Mouse (Mus musculus): ENCODE data around the gene Ccdc50. TPM values are rescaled to one million over a fixed set of nuclear protein-coding genes. Genes with fewer than 3 reads are reported as not detected.

Ccdc50 gene
- total RNA-seq, 1 experiment from 2014 or later: 96.1 TPM

DNA sequence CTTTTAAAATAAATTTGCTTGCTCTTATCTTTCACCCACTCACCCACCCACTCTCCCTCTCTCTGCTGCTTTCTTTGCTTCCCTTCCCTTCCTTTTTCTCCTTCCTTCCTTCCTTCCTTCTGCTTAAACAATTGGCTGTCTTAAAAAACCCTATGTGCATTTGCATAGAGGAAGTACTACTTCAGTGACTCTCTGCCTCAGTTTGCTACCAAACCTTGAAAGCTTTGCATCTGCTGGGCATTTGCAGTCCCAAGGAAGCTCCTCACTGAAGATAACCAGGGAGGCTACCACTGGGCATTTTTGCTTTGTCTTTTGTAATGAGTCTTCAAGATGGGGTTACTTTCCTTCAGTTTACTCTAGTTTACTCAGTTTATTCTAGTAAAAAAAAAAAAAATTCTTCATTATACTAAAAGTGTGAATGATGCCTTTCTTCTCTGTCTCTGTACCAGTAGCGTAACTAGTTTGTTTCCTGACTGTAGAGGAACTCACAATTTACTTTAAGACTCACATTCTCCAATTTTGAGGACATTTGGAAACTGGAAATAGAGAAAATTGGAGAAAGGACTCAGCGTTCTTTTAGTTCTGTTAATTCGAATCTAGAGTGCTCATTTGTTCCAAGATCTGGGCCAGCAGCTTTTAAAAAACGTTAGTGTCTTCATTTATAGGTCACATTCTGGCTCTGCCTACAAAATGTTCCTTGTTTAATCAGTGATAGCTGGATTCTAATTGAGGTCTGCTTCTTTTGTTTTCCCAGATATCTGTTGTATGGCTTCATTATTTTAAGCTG lies 6.8 kb downstream of the Ccdc50 start:
- no peak for DNase-seq

DNA sequence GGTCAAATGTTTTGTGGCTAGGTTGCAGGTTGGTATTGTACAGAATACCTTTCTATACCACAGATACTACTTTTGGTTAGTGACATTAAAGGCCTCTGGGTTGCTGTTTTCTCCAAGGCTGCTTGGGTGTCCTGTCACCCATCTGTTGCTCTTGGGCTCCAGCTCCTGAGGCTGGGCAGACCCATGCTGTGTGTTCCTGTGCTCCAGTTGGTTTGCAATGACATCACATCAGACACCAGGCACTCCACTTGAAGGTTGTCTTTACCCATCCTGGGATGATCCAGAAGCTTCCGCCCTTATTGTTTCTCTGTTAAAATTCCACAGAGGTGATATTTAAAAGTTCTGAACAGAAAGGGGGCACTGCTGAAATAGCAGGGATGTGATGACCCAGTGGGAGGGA lies 8.3 kb downstream of the Ccdc50 start:
- DNase-seq: no peak

DNA sequence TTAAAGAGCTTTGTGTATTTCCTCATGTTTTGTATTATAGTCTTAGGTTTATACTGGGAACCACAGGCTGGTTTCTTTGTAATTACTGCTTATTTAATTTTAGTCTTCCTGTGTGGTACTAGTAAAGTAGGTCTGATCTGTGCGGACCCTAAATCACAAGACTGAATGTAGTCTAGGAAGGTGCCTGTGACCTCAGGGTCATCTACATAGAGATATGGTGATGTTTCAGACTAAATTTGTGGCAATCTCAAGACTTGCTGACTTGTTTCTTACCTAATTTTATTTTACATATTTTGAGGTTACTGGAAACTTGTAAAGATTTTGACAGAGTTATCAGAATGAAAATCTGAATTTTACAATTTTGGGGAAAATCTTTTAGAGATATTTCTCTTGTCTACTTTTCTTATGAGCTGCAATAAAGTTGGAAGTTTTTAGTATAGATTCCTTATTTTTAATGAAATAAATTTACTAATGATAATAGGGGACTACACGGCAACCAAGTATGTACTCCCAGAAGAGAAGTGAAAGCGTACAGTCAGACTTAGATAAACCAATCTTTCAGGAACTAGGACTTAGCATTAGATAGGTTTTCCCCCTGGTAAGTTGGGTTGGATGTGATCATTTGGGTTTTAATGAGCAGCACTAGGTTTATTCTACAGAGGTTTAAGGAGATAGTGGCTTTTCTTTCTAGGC lies 10.5 kb downstream of the Ccdc50 start:
- DNase-seq: no peak

GRCm38 (mm10) chr16:27399719-27400253 lies 11.1 kb downstream of the Ccdc50 start:
- DNase-seq: no peak

GRCm38 (mm10) chr16:27401579-27401978 lies 12.9 kb downstream of the Ccdc50 start:
- DNase-seq: no peak

GRCm38 (mm10) chr16:27404107-27404506 lies 15.4 kb downstream of the Ccdc50 start:
- no peak for DNase-seq

GRCm38 (mm10) chr16:27416937-27417584 lies 28.4 kb downstream of the Ccdc50 start:
- DNase-seq: no peak

DNA sequence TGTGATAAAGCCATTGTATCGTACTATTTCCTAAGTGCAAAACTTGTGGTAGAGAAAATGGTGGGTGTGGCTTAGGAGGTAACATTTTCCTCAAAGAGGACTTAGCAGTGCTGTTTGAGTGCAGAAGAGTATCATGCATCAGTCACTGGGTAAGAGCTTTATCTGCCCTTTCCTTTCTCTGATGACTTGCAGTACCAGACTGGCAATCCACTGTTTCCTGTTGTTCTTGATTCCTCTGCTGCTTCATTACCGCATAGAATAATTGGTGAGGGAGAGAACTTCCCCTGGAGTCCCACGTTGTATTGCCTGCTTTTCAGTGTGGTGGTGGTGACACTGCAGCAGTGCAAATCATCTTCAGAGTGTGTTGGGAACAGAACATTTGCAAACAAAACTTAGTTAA lies 29.0 kb downstream of the Ccdc50 start:
- no peak for DNase-seq

- no peak for DNase-seq
Measured at GRCm38 (mm10) chr16:27420982-27421381, 32.3 kb downstream of the Ccdc50 start.

DNA sequence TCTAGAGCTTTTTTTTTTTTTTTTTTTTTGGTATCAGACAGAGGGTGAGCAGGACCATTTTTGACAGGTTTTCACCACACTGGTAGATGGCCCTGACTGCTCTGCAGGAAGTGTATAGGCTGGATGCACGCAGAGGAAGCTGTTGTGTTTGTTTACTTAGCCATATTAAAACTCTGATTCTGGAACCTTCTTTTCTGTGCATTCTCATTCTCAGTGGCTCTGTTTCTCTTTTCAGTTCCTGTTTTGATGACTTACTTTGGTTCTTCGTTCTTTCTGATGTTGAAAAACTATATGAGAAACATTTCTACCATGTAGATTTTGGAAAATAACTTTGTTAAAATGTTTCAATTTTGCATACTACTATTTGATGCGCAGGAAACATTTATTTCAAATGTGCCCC lies 46.4 kb downstream of the Ccdc50 start:
- DNase-seq: no peak

DNA sequence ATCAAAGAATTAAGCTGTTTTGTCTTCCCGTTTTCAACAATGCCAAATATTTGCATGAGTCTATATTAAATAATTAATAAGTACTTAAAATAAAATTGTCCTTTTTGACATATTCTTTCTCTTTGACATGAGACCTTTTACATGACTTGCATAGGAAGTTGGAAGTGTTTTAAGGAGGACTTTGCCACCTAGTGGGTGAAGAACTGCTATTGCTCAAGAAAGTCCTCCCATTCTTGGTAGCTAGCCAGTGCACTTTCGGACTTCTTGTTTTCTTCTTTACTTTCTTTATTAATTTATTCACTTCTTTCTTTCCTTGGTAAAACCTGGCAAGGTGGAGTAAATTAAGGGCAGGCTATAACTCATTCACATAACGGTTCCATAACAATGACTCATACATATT lies 55.3 kb downstream of the Ccdc50 start:
- no peak for DNase-seq

GRCm38 (mm10) chr16:27449360-27449759 lies 60.7 kb downstream of the Ccdc50 start:
- no peak for DNase-seq

DNA sequence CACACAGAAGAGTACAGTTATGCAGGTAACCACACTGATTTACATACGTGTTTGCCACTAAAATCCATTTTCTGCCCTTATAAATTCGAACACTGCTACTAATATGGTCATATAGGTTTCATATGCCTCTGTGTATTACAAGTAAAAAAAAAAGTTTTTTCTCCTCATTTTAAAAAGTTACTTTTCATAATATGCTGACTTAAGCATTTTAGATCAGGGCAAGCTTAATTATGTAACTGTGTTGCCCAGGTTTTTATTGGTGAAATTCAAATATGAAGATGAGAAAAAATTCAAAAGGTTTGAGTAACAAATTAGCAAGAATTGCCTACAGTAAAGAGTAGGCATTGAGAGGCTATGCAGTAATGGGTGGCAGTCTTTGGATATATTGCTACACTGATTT lies 62.0 kb downstream of the Ccdc50 start:
- DNase-seq: no peak

DNA sequence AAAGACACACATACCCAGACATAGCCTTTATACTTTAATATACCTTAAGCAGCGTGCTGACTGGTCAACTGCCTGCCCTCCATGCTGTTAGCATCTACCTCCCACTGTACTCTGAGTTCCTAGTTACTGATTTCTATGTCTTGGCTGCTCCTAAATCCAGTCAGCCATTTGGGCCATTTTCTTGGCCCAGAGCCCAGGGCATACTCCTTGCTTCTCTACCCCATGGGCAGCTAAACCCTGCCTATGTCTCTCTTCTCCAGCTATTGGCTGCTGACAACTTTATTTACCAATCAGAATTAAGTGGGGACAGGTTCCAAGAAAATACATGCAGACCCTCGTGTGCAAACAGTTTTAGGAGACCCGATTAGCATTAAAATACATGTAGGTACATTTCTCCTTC lies 64.7 kb downstream of the Ccdc50 start:
- peak; percentile 24 for DNase-seq

DNA sequence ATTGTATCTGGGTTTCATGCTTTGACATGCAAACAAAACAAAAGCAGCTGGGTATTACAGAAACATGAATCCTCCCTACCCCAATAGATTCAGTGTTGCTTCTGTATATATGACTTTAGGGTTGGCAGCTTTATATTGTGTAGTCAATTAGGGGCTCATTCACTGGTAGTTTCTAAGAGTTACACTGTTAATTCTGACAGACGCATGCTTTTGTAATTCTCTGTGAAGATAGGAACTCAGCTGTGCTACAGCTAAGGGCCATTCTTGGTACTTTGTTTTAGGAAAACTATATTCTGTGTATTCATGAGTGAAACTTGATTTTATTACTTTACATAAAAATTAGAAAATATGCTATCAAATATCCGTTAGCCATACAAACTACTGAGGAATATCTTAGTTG lies 65.2 kb downstream of the Ccdc50 start:
- no peak for DNase-seq

DNA sequence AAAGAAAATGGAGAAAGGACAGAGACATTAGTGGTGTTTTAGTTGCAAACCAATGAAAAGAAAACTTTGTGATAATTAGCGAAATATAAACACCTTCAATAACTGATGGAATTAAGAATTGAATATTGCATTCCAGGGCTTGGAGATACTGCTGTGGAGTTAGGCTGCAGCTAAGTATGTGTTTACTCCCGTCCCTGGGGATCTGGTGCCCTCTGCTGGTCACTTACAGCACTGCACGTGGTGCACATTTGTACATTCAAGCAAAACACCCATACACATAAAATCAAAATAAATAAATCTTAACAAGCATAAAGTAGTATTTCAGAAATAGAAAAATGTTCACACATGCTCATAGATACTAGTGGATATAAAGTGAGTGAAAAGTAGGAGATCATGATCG lies 68.6 kb downstream of the Ccdc50 start:
- DNase-seq: peak; percentile 81

DNA sequence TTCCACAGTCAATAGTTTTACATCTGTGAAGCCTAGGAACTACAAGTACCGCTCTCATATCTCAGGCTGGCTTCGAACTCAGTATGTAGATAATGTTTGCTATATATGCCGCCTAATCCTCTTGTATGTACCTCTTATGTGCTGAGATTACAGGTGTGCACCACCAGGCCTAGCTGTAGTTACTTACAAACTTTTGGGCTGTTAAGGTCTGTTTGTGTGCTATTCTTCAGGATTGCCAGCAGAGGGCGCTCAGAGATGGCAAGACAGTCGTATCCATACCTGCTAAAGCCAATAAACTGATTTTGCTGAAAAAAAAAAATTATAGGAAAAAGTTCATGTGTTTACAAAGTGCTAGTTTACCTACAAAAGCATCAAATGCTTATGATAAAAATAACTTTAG lies 80.1 kb downstream of the Ccdc50 start:
- DNase-seq: peak; percentile 60

DNA sequence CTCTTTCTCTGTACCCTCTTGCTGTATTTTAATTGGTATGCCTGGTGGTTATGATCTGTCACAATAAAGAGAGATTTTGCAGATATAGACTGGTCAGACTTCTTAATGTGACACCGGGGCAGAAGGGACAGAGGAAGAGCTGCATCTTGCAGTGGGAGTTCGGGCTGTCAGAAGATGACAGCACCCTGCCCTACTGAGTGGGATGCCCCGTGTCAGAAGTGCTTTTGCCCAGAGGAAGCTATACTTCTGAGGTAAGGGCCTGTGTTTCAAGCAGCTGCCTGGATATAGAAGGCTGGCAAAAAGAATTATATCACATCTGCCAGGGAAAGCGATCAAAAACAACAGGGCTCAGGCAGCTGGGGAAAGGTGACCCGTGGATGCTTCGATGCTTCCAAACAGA lies 82.7 kb downstream of the Ccdc50 start:
- no peak for DNase-seq

- no peak for DNase-seq
Measured at GRCm38 (mm10) chr16:27483834-27484233, 95.2 kb downstream of the Ccdc50 start.
